Mouse (Mus musculus): ENCODE results near the gene Ccnd3. TPM values are rescaled to one million over a fixed set of nuclear protein-coding genes. Genes with fewer than 3 reads are reported as not detected.

Ccnd3 gene
- polyA plus RNA-seq, 1 experiment from 2014 or later, result 301 TPM

DNA sequence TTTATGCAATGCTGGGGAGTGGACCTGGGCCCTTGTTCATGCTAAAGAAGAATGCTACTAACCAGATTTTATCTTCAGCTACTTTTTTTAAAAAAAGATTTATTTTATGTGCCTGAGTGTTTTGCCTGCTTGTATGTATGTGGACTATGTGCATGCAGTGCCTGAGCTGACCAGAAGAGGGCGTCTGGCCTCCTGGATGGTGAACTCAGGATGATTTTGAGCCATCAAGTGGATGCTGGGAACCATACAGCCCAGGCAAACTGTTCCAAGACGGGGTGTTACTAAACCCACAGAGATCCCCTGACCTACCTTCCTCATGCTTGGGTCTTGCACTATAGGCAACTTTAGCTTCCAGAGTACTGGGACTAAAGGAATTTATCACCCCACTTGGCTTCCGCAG, 29.1 kb upstream of the Ccnd3 start:
- 58% methylated on average over 3 of the region's 3 CpGs for WGBS
- Histone ChIP-seq H3K4me3 (ENCODE audit: low read length) (no peak overlapping the region), H3K4me1 (ENCODE audit: insufficient read depth, low read length) (peaks cover 10% of the 10 kb centered on the region), H3K27me3 (ENCODE audit: insufficient read depth, low read length) (no peaks in the 10 kb centered on the region), H3K27ac (ENCODE audit: low read length) (no peak overlapping the region), H3K4me2 (replicated peaks; ENCODE audit: low read depth, low read length) (no peak overlapping the region), H3K9ac (replicated peaks; ENCODE audit: low read length) (no peak overlapping the region), H3K36me3 (ENCODE audit: insufficient read depth, low read length) (no peaks in the 10 kb centered on the region), H3K9me3 (ENCODE audit: low read length) (no peaks in the 10 kb centered on the region; the same call in 1 of the 2 replicates)
- ATAC-seq (ENCODE audit: low FRiP score, low TSS enrichment), result no peak

DNA sequence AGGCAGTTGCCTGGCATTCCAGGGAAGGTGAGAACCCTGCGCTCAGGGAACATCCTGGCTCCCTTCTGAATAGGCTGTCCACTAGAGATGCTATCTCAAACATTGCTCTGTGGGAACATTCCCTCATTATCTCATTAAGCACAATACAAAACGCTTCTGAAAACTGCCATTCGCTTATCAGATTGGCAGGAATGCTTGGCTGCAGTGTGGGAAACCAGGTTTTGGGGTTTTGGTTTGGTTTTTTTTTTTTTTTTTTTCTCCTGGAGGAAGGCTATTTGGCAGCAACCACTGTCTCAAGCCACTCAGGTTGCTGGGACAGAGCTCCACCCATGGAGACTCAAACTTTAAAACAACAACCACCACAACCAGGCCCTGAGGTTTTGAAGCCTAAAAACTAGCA, 25.0 kb upstream of the Ccnd3 start:
- Histone ChIP-seq H3K4me3 (ENCODE audit: low read length) (no peak overlapping the region), H3K4me1 (ENCODE audit: insufficient read depth, low read length) (peaks cover 3% of the 10 kb centered on the region), H3K4me2 (replicated peaks; ENCODE audit: low read depth, low read length) (no peak overlapping the region), H3K27me3 (ENCODE audit: insufficient read depth, low read length) (no peaks in the 10 kb centered on the region), H3K27ac (ENCODE audit: low read length) (no peak overlapping the region), H3K9ac (replicated peaks; ENCODE audit: low read length) (no peak overlapping the region), H3K36me3 (ENCODE audit: insufficient read depth, low read length) (no peaks in the 10 kb centered on the region), H3K9me3 (ENCODE audit: low read length) (no peaks in the 10 kb centered on the region; the same call in 1 of the 2 replicates)
- no peak for ATAC-seq (ENCODE audit: low FRiP score, low TSS enrichment)
- 48% methylated on average over 3 of the region's 3 CpGs for WGBS

DNA sequence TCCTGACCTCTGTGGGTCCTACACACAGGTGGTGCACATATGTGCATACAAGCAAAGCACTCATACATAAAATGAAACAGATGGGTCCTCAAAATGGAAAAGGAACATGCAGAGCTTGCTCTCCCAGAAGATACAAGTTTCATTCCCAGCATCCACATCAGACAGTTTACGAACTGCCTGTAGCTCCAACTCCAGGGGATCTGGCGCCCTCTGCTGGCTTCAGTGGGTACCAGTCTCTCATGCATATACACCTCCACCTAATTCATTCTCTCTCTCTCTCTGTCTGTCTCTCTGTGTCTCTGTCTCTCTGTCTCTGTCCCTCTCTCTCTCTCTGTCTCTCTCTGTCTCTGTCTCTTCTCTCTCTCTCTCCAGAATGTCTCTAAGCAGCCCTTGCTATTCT, 22.4 kb upstream of the Ccnd3 start:
- H3K36me3 ChIP-seq (ENCODE audit: insufficient read depth, low read length), result no peaks in the 10 kb centered on the region
- no peak overlapping the region for H3K4me2 ChIP-seq (replicated peaks; ENCODE audit: low read depth, low read length)
- WGBS, result 46% methylated on average over 2 of the region's 2 CpGs
- no peaks in the 10 kb centered on the region; the same call in 1 of the 2 replicates for H3K9me3 ChIP-seq (ENCODE audit: low read length)
- H3K4me3 ChIP-seq (ENCODE audit: low read length), result no peak overlapping the region
- H3K4me1 ChIP-seq (ENCODE audit: insufficient read depth, low read length), result peaks cover 11% of the 10 kb centered on the region
- H3K27ac ChIP-seq (ENCODE audit: low read length), result no peak overlapping the region
- H3K27me3 ChIP-seq (ENCODE audit: insufficient read depth, low read length), result no peaks in the 10 kb centered on the region
- no peak for ATAC-seq (ENCODE audit: low FRiP score, low TSS enrichment)
- no peak overlapping the region for H3K9ac ChIP-seq (replicated peaks; ENCODE audit: low read length)

DNA sequence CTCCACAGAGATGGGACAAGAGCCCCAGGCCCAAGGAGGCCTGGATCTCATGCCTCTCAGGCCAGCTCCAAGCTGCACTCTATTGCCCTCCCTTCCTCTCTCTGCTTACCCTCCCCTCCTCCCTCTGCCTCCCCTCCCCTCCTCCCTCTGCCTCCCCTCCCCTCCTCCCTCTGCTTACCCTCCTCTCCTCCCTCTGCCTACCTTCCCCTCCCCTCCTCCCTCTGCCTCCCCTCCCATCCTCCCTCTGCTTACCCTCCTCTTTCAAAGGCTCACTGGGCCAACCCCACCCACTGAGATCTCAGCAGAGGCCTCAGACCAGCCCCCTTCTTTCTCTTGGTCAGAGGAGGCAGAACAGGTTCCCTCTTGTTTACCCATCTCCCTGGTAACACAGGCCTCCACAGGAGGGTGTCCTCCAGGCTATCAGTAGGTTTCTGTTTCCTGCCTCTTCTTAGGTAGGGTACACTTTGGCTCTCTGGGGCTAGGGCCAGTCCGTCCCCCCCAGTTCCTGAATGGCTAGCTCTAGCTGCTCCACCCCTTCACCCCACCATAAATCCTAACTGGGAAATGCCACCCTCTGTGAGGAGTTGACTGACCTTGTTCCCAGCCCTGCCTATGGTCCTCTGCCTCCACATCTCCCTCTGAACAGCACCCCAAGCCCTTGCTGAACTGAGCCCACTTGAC, 20.5 kb upstream of the Ccnd3 start:
- Histone ChIP-seq H3K9me3 (ENCODE audit: low read length) (no peaks in the 10 kb centered on the region), H3K9ac (replicated peaks; ENCODE audit: low read length) (no peak overlapping the region), H3K27ac (ENCODE audit: low read length) (peak overlapping the region; percentile 64), H3K4me2 (replicated peaks; ENCODE audit: low read depth, low read length) (no peak overlapping the region), H3K36me3 (ENCODE audit: insufficient read depth, low read length) (peaks cover 9% of the 10 kb centered on the region), H3K4me1 (ENCODE audit: insufficient read depth, low read length) (peaks cover 11% of the 10 kb centered on the region), H3K4me3 (ENCODE audit: low read length) (no peak overlapping the region), H3K27me3 (ENCODE audit: insufficient read depth, low read length) (no peaks in the 10 kb centered on the region)
- WGBS, result 10% methylated on average over 1 of the region's 1 CpGs
- peak; percentile 87 for ATAC-seq (ENCODE audit: low FRiP score, low TSS enrichment)

DNA sequence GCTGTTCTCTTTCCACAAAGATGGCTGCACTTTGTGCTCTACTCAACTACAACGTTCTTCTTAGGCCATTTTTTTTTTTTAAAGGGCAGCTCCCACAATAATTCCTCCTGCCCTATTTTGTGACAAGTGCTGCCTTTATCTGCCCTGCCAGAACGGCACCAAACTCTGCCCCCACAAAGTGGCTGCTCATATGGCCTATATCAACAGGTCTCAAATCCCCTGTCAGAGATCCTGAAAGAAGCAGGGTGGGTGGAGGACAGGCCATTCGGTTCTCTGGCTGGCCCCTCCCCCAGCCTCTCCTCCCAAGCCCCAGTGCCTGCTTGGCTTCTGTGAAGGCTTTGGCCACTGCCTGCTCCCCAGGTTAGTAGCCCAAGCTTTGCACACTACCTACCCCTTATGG, 19.9 kb upstream of the Ccnd3 start:
- peak overlapping the region; percentile 64 for H3K27ac ChIP-seq (ENCODE audit: low read length)
- no peaks in the 10 kb centered on the region for H3K27me3 ChIP-seq (ENCODE audit: insufficient read depth, low read length)
- peak; percentile 39; the same call in 1 of the 2 replicates for ATAC-seq (ENCODE audit: low FRiP score, low TSS enrichment)
- 3% methylated on average over 3 of the region's 3 CpGs for WGBS
- peaks cover 16% of the 10 kb centered on the region for H3K36me3 ChIP-seq (ENCODE audit: insufficient read depth, low read length)
- no peak overlapping the region for H3K4me2 ChIP-seq (replicated peaks; ENCODE audit: low read depth, low read length)
- no peak overlapping the region for H3K4me3 ChIP-seq (ENCODE audit: low read length)
- H3K9me3 ChIP-seq (ENCODE audit: low read length), result no peaks in the 10 kb centered on the region
- no peak overlapping the region for H3K9ac ChIP-seq (replicated peaks; ENCODE audit: low read length)
- H3K4me1 ChIP-seq (ENCODE audit: insufficient read depth, low read length), result peaks cover 11% of the 10 kb centered on the region

DNA sequence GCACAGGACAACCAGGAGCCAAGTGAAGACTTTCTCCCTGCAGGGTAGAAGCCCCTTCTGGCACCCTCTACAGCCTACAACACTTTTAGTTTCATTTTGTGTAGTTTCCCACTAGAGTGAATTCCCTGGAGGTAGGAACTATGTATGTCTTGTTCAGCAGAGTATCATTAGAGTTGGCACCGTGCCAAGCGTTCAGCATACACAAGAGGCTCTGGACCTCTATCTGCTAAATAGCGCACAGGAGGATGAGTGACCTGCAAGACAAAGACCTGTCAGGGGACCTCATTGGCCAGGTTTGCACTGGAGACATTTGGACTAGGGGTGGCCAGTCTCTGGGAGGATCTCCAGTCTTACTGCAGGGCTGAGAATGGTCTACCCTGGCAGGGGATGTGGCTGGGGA, 19.1 kb upstream of the Ccnd3 start:
- Histone ChIP-seq H3K27ac (ENCODE audit: low read length) (no peak overlapping the region), H3K9ac (replicated peaks; ENCODE audit: low read length) (no peak overlapping the region), H3K36me3 (ENCODE audit: insufficient read depth, low read length) (peaks cover 18% of the 10 kb centered on the region), H3K4me2 (replicated peaks; ENCODE audit: low read depth, low read length) (no peak overlapping the region), H3K4me3 (ENCODE audit: low read length) (no peak overlapping the region), H3K4me1 (ENCODE audit: insufficient read depth, low read length) (peaks cover 11% of the 10 kb centered on the region), H3K9me3 (ENCODE audit: low read length) (no peaks in the 10 kb centered on the region), H3K27me3 (ENCODE audit: insufficient read depth, low read length) (no peaks in the 10 kb centered on the region)
- WGBS, result 83% methylated on average over 3 of the region's 3 CpGs
- no peak for ATAC-seq (ENCODE audit: low FRiP score, low TSS enrichment)

DNA sequence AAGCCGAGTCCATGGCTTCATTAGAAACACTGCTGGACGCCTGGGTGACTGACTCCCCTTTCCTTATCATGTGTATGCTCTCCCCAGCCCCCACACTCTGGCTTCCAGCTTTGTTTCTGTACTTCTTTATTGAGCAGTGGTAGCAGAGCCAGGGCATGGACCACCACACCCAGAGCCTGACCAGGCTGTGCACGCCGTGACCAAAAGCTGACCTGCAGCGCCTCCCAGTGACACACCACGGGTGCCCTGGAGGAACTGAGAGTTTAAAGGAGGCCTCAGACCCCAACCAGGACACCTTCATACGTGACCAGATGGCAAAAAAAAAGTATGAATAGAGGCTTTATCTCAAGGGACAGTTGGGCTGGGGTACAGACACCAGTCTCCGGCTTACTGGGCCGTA, 14.1 kb upstream of the Ccnd3 start:
- 85% methylated on average over 9 of the region's 9 CpGs for WGBS
- Histone ChIP-seq H3K27me3 (ENCODE audit: insufficient read depth, low read length) (no peaks in the 10 kb centered on the region), H3K4me2 (replicated peaks; ENCODE audit: low read depth, low read length) (no peak overlapping the region), H3K4me1 (ENCODE audit: insufficient read depth, low read length) (no peaks in the 10 kb centered on the region), H3K36me3 (ENCODE audit: insufficient read depth, low read length) (peaks cover 57% of the 10 kb centered on the region), H3K4me3 (ENCODE audit: low read length) (no peak overlapping the region), H3K9ac (replicated peaks; ENCODE audit: low read length) (no peak overlapping the region), H3K9me3 (ENCODE audit: low read length) (no peaks in the 10 kb centered on the region), H3K27ac (ENCODE audit: low read length) (no peak overlapping the region)
- ATAC-seq (ENCODE audit: low FRiP score, low TSS enrichment), result no peak

DNA sequence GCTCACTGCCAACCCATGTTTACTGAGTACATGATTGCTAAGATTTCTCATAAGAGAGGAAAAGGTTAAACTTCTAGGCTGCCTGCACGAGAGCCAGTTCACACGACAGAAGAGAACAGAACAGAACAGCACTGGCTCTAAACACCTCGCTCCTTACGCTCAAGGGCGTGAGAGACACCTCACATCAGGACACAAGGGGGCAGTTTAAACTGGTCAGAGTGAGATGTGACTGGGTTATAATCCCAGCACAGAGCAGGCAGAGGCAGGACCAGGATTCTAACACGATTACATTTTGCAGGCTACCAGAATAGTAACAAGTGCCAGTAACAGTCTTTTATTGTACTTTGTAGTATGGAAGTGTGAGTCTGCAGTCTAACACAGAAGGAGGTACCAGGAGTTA, 12.1 kb upstream of the Ccnd3 start:
- Histone ChIP-seq H3K4me1 (ENCODE audit: insufficient read depth, low read length) (no peaks in the 10 kb centered on the region), H3K27ac (ENCODE audit: low read length) (no peak overlapping the region), H3K27me3 (ENCODE audit: insufficient read depth, low read length) (no peaks in the 10 kb centered on the region), H3K36me3 (ENCODE audit: insufficient read depth, low read length) (peaks cover 71% of the 10 kb centered on the region), H3K4me3 (ENCODE audit: low read length) (no peak overlapping the region), H3K9ac (replicated peaks; ENCODE audit: low read length) (no peak overlapping the region), H3K9me3 (ENCODE audit: low read length) (no peaks in the 10 kb centered on the region), H3K4me2 (replicated peaks; ENCODE audit: low read depth, low read length) (no peak overlapping the region)
- ATAC-seq (ENCODE audit: low FRiP score, low TSS enrichment), result no peak
- WGBS, result 73% methylated on average over 6 of the region's 6 CpGs

DNA sequence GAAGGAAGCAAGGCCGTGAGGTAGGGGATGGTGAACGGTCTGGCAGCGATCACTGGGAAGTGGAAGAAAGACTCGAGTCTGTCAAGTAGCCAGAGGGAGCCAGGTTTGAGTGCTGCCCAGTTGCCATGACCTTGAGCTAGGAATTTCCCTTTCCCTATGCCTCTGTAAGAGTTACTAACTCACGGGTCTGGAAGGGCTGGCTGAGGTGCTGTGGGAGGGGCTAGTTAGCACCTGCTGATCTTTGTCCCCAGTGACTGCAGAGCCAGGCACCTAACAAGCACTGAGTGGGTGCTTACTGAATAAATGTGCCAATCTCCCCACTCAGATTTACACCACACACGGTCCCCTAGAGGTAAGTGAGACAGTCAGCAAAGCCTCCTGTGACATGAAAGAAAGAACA, 11.2 kb upstream of the Ccnd3 start:
- no peaks in the 10 kb centered on the region for H3K4me1 ChIP-seq (ENCODE audit: insufficient read depth, low read length)
- no peak overlapping the region for H3K9ac ChIP-seq (replicated peaks; ENCODE audit: low read length)
- no peaks in the 10 kb centered on the region for H3K27me3 ChIP-seq (ENCODE audit: insufficient read depth, low read length)
- peaks cover 74% of the 10 kb centered on the region for H3K36me3 ChIP-seq (ENCODE audit: insufficient read depth, low read length)
- H3K4me3 ChIP-seq (ENCODE audit: low read length), result no peak overlapping the region
- H3K27ac ChIP-seq (ENCODE audit: low read length), result no peak overlapping the region
- 88% methylated on average over 6 of the region's 6 CpGs for WGBS
- no peak overlapping the region for H3K4me2 ChIP-seq (replicated peaks; ENCODE audit: low read depth, low read length)
- ATAC-seq (ENCODE audit: low FRiP score, low TSS enrichment), result no peak
- no peaks in the 10 kb centered on the region for H3K9me3 ChIP-seq (ENCODE audit: low read length)

DNA sequence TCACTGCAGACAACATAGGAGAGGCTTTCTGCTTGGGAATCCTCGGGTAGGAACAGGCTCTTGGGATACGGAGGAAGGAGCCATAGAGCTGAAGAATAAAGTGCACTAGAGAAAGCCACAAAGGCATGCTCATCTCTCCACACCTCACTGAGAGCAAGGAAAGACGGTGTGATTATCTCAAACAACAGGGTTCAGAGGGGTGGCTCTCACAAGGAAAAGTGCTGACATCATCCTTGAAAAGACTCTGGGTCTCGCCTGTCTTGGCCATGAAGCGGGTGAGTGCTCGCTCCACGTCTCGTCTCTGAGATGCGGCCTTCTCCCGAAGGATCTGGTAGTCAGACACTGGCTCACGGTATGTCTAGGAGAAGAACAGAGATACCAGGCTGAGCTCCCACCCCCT, 10.7 kb upstream of the Ccnd3 start:
- Histone ChIP-seq H3K4me2 (replicated peaks; ENCODE audit: low read depth, low read length) (no peak overlapping the region), H3K9me3 (ENCODE audit: low read length) (no peaks in the 10 kb centered on the region), H3K36me3 (ENCODE audit: insufficient read depth, low read length) (peaks cover 72% of the 10 kb centered on the region), H3K27me3 (ENCODE audit: insufficient read depth, low read length) (no peaks in the 10 kb centered on the region), H3K4me3 (ENCODE audit: low read length) (no peak overlapping the region), H3K9ac (replicated peaks; ENCODE audit: low read length) (no peak overlapping the region), H3K27ac (ENCODE audit: low read length) (no peak overlapping the region), H3K4me1 (ENCODE audit: insufficient read depth, low read length) (no peaks in the 10 kb centered on the region)
- no peak for ATAC-seq (ENCODE audit: low FRiP score, low TSS enrichment)
- WGBS, result 93% methylated on average over 11 of the region's 11 CpGs

Measured in kidney, embryonic 16.5 days (tissue).